Mouse (Mus musculus): ENCODE measurements around the gene Nup214. TPM values are rescaled to one million over a fixed set of nuclear protein-coding genes. Genes with fewer than 3 reads are reported as not detected.

Gene Nup214
- polyA plus RNA-seq, 1 experiment = 42.2 TPM

GRCm38 (mm10) chr2:32091956-32092355, 117.7 kb downstream of the Nup214 start:
- no peak overlapping the region for H3ac ChIP-seq (ENCODE audit: control insufficient read depth, insufficient read length, low read depth)
- H3K36me3 ChIP-seq (ENCODE audit: control insufficient read depth, insufficient read depth) = no peaks in the 10 kb centered on the region
- H3K79me2 ChIP-seq (ENCODE audit: control insufficient read depth, insufficient read depth) = no peaks in the 10 kb centered on the region
- H3K27me3 ChIP-seq (ENCODE audit: control insufficient read depth, insufficient read depth, insufficient read length) = peaks cover 52% of the 10 kb centered on the region
- no peak overlapping the region for H3K4me3 ChIP-seq (ENCODE audit: insufficient read depth, poor library complexity, severe bottlenecking)
- no peaks in the 10 kb centered on the region for H3K79me3 ChIP-seq (ENCODE audit: low read depth)
- TF ChIP-seq MYOG (IDR thresholded peaks at IDR 0.05; ENCODE audit: control insufficient read depth, extremely low read depth, insufficient read length) (no peak), FOSL1 (IDR thresholded peaks at IDR 0.05; ENCODE audit: insufficient read depth, low read length, poor library complexity, severe bottlenecking) (no peak)

DNA sequence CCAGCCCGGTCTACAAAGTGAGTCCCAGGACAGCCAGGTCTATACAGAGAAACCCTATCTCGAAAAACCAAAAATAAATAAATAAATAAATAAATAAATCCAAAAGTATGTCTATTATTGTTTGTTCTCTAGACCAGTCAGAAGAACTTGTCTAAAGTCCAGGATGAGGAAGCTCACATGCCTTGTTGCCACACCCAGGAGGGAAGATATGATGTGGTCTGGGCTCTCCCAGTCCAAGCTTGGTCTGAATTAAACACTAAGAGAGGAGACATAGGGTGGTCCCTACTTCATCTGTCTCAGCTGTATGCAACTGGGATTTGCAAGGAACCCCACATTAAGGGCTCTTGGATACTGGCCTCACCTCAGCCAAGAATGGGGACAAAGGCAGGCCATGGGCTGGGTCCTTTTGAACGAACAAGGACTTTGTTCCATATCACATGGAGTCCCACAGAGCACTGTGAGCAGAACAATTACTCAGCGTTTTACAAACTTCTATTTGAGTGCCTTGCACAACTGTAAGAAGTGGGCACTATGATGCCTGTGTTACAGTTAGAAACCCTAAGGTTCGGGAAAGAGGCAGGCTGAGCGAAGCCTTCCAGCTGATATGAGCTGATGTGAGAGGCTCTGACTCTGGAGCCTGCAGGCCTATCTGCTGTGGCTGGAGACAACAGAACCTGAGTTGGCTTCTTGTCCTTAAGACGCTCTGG, 119.9 kb downstream of the Nup214 start:
- H3K4me3 ChIP-seq (ENCODE audit: insufficient read depth, poor library complexity, severe bottlenecking) = no peak overlapping the region
- no peaks in the 10 kb centered on the region for H3K36me3 ChIP-seq (ENCODE audit: control insufficient read depth, insufficient read depth)
- H3K27me3 ChIP-seq (ENCODE audit: control insufficient read depth, insufficient read depth, insufficient read length) = peaks cover 48% of the 10 kb centered on the region
- no peak overlapping the region for H3ac ChIP-seq (ENCODE audit: control insufficient read depth, insufficient read length, low read depth)
- H3K79me3 ChIP-seq (ENCODE audit: low read depth) = no peaks in the 10 kb centered on the region
- H3K79me2 ChIP-seq (ENCODE audit: control insufficient read depth, insufficient read depth) = no peaks in the 10 kb centered on the region
- TF ChIP-seq MAX (IDR thresholded peaks at IDR 0.05) = no peak
- no peak for TF ChIP-seq FOSL1 (IDR thresholded peaks at IDR 0.05; ENCODE audit: insufficient read depth, low read length, poor library complexity, severe bottlenecking)
- TF ChIP-seq MYOD1 (IDR thresholded peaks at IDR 0.05; ENCODE audit: control insufficient read depth, insufficient read length, low read depth) = no peak
- TF ChIP-seq CTCF (IDR thresholded peaks at IDR 0.05; ENCODE audit: control insufficient read depth, insufficient read depth, insufficient read length) = no peak

GRCm38 (mm10) chr2:32095351-32096121, 121.3 kb downstream of the Nup214 start, which contains the start of gene Plpp7:
TSS of gene Plpp7 (plus strand) at chr2:32095528.
- H3ac ChIP-seq (ENCODE audit: control insufficient read depth, insufficient read length, low read depth) = no peak within 1 kb of the TSS
- TF ChIP-seq MAX (IDR thresholded peaks at IDR 0.05) = no peak
- TF ChIP-seq USF1 (IDR thresholded peaks at IDR 0.05; ENCODE audit: low read depth) = no peak
- no peak for TF ChIP-seq MYOD1 (IDR thresholded peaks at IDR 0.05; ENCODE audit: control insufficient read depth, insufficient read length, low read depth)
- TF ChIP-seq CTCF (IDR thresholded peaks at IDR 0.05; ENCODE audit: control insufficient read depth, insufficient read depth, insufficient read length) = no peak
- TF ChIP-seq CEBPB (IDR thresholded peaks at IDR 0.05; ENCODE audit: low read depth) = no peak
- no peak for TF ChIP-seq FOSL1 (IDR thresholded peaks at IDR 0.05; ENCODE audit: insufficient read depth, low read length, poor library complexity, severe bottlenecking)
- TF ChIP-seq MYOG (IDR thresholded peaks at IDR 0.05; ENCODE audit: control insufficient read depth, extremely low read depth, insufficient read length) = no peak

GRCm38 (mm10) chr2:32096122-32096420, 121.8 kb downstream of the Nup214 start:
- Histone ChIP-seq H3K27me3 (ENCODE audit: control insufficient read depth, insufficient read depth, insufficient read length) (peaks cover 42% of the 10 kb centered on the region), H3ac (ENCODE audit: control insufficient read depth, insufficient read length, low read depth) (no peak overlapping the region), H3K79me3 (ENCODE audit: low read depth) (no peaks in the 10 kb centered on the region), H3K36me3 (ENCODE audit: control insufficient read depth, insufficient read depth) (no peaks in the 10 kb centered on the region), H3K4me3 (ENCODE audit: insufficient read depth, poor library complexity, severe bottlenecking) (no peak overlapping the region), H3K79me2 (ENCODE audit: control insufficient read depth, insufficient read depth) (no peaks in the 10 kb centered on the region)
- no peak for TF ChIP-seq MAX (IDR thresholded peaks at IDR 0.05)
- no peak for TF ChIP-seq USF1 (IDR thresholded peaks at IDR 0.05; ENCODE audit: low read depth)
- TF ChIP-seq MYOG (IDR thresholded peaks at IDR 0.05; ENCODE audit: control insufficient read depth, extremely low read depth, insufficient read length) = no peak
- no peak for TF ChIP-seq CEBPB (IDR thresholded peaks at IDR 0.05; ENCODE audit: low read depth)
- TF ChIP-seq CTCF (IDR thresholded peaks at IDR 0.05; ENCODE audit: control insufficient read depth, insufficient read depth, insufficient read length) = no peak
- no peak for TF ChIP-seq FOSL1 (IDR thresholded peaks at IDR 0.05; ENCODE audit: insufficient read depth, low read length, poor library complexity, severe bottlenecking)
- TF ChIP-seq MYOD1 (IDR thresholded peaks at IDR 0.05; ENCODE audit: control insufficient read depth, insufficient read length, low read depth) = no peak

More at GRCm38 (mm10) chr2:32095351-32096121, 121.3 kb downstream of the Nup214 start, which contains the start of gene Plpp7:
- H3K79me3 ChIP-seq (ENCODE audit: low read depth) = no peaks in the 10 kb centered on the region
- H3K36me3 ChIP-seq (ENCODE audit: control insufficient read depth, insufficient read depth) = no peaks in the 10 kb centered on the region
- no peak within 1 kb of the TSS for H3K4me3 ChIP-seq (ENCODE audit: insufficient read depth, poor library complexity, severe bottlenecking)
- H3K27me3 ChIP-seq (ENCODE audit: control insufficient read depth, insufficient read depth, insufficient read length) = peaks cover 42% of the 10 kb centered on the region
- H3K79me2 ChIP-seq (ENCODE audit: control insufficient read depth, insufficient read depth) = no peaks in the 10 kb centered on the region

- no peak for TF ChIP-seq MAX (IDR thresholded peaks at IDR 0.05)
- no peak for TF ChIP-seq MYOD1 (IDR thresholded peaks at IDR 0.05; ENCODE audit: control insufficient read depth, insufficient read length, low read depth)
- no peak for TF ChIP-seq FOSL1 (IDR thresholded peaks at IDR 0.05; ENCODE audit: insufficient read depth, low read length, poor library complexity, severe bottlenecking)
- no peak for TF ChIP-seq CTCF (IDR thresholded peaks at IDR 0.05; ENCODE audit: control insufficient read depth, insufficient read depth, insufficient read length)
- TF ChIP-seq CEBPB (IDR thresholded peaks at IDR 0.05; ENCODE audit: low read depth) = no peak
- no peak for TF ChIP-seq USF1 (IDR thresholded peaks at IDR 0.05; ENCODE audit: low read depth)
- no peak for TF ChIP-seq MYOG (IDR thresholded peaks at IDR 0.05; ENCODE audit: control insufficient read depth, extremely low read depth, insufficient read length)
These were observed 128.7 kb downstream of the Nup214 start for GRCm38 (mm10) chr2:32102944-32103343.

More at GRCm38 (mm10) chr2:32102944-32103343, 128.7 kb downstream of the Nup214 start:
- H3K27me3 ChIP-seq (ENCODE audit: control insufficient read depth, insufficient read depth, insufficient read length) = peaks cover 53% of the 10 kb centered on the region
- H3K79me2 ChIP-seq (ENCODE audit: control insufficient read depth, insufficient read depth) = no peaks in the 10 kb centered on the region
- H3K79me3 ChIP-seq (ENCODE audit: low read depth) = no peaks in the 10 kb centered on the region
- no peak overlapping the region for H3ac ChIP-seq (ENCODE audit: control insufficient read depth, insufficient read length, low read depth)
- no peaks in the 10 kb centered on the region for H3K36me3 ChIP-seq (ENCODE audit: control insufficient read depth, insufficient read depth)
- no peak overlapping the region for H3K4me3 ChIP-seq (ENCODE audit: insufficient read depth, poor library complexity, severe bottlenecking)
